Mouse (Mus musculus): ENCODE data around the gene Stip1.
"Not testable (repeated sequence)": the region's sequence is repeated elsewhere in the genome, so short reads cannot be mapped to it uniquely, and the experiment has no call there.

The Stip1 gene

GRCm38 (mm10) chr19:7013984-7014383, 25.8 kb downstream of the Stip1 start:
- no peak for DNase-seq

DNA sequence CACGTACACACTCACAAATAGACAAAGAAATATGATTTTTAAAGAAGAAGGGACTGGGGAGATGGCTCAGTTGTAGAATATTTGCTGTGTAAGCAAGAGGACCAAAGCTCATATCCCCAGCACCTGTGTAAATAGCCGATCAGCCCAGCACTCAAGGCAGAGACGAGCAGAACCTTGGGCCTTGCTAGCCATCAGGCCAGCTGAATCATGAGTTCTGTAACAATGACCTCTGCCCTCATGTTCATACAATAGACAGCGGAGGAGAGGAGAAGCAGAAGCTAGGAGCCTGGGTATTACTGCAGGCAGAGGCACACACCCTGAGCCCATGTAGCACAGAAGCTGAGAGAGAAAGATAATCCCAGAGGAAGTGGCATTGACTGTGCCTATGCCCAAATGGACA, 27.3 kb downstream of the Stip1 start:
- DNase-seq: no peak

- no peak for DNase-seq
Measured at GRCm38 (mm10) chr19:7006892-7007593, 32.7 kb downstream of the Stip1 start.

- peak in 1 of 2 experiments; percentile 19 for DNase-seq
Measured at GRCm38 (mm10) chr19:6999360-7000063, 40.3 kb downstream of the Stip1 start.

DNA sequence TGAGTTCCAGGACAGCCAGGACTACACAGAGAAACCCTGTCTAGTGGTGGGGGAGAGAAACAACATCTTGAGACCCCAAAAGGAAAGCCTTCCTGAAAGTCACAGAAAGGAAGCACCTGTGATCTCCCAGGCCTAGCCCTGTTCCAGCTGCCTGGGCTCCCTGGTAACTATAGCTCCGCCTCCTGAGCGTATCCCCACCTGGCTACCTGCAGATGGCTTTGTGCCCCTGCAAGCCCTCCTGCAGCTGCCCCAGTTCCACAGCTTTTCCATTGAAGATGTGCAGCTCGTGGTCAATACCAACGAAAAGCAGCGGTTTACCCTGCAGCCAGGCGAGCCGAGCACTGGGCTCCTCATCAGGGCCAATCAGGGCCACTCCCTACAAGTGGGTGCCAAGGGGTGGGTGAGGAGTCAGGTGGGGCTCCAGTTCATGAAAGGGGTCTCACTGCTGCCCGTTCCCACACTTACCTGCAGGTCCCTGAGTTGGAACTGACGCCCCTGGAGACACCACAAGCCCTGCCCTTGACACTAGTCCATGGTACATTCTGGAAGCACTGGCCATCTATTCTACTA, 42.0 kb downstream of the Stip1 start:
- peak in 1 of 2 experiments; percentile 54 for DNase-seq

DNA sequence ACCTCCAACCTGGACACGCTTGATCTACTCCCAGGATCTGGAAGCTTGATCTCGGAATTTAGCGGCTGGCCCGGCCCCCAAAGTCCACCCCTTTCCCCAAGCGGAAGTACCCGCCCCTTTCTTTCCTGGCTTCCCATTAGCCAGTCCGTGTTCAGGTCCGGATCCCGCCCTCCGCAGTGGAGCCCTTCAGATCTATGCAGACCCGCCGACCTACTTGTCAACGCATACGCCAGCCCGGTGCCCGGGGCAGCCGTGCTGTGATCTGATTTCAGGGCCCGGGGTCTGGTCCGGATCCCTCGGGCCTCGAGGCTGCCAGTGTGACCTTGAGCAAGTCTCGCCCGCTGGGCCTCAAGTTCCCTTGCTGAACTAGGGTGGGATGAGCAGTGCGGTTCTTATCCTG, 43.8 kb downstream of the Stip1 start, which contains the start of the genes Nudt22 and Trpt1:
Gene Nudt22, minus strand, starts transcription at position 112 of the 400 bp plus-strand sequence.
Gene Trpt1, plus strand, starts transcription at position 126 of the 400 bp plus-strand sequence.
- peak; percentile 61 to 73 for DNase-seq

DNA sequence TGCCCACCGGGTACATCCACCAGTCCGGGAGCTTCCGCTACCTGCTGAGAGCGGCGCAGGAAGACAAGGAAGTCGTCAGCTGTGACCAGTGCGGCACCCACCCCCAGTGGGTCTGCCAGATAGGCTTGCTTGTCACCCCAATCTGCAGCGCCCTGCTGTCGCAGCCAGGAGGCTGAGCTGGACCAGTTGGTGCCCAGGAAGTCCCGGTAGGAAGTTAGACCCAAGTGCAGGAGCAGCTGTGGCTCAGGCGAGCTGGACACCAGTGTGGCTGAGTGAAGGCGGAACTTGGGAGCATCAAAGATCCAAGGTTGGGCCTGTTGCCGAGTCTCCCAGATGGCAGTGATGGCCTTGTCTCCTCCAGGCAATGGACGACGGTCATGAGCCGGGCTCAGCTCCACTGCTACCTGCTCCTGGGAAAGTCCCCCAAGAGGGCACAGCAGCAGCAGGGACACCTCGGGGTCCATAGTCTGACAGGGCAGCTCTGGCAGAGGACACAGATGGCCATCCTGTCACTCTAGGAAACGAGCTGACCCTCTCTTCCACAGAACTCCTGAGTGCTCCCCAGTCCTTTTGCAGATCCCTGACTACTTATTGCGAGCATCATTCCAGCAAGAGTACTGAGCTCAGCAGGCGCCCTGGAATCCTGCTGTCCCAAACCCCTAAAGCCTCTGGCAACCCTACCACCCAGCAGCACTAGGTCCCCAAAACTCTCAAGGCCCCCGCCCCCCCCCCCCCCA, 44.3 kb downstream of the Stip1 start:
- DNase-seq: peak in 1 of 2 experiments; percentile 44

DNA sequence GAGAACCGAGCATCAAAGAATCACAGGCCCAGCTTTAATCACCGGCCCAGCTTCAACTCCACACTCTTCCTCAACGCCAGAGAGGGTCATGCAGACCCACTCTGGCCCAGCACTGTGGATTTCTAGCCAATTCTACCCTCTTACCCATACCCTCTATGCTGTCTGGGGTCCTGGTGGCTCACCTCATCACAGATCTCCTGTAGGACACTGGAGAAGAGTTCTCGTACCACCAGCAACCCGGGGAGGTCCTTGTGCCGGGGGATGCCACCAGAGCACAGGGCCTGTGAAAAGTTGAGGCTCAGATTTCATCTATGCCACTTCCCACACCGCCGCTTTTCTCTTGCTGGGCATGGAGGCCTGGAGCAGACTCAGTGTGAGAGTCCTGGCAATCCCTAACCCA, 45.3 kb downstream of the Stip1 start:
- DNase-seq: no peak

- no peak for DNase-seq
Measured at GRCm38 (mm10) chr19:6994002-6994401, 45.8 kb downstream of the Stip1 start.

GRCm38 (mm10) chr19:6993011-6993770, 46.6 kb downstream of the Stip1 start:
- peak in 1 of 2 experiments; percentile 33 for DNase-seq

- DNase-seq: peak; percentile 97 to 99
Measured at GRCm38 (mm10) chr19:6992011-6992858, 47.5 kb downstream of the Stip1 start, which contains the start of gene Dnajc4. Gene Dnajc4, minus strand, starts transcription at chr19:6992572.

- not testable (repeated sequence) for DNase-seq
Measured at GRCm38 (mm10) chr19:6991166-6991565, 48.6 kb downstream of the Stip1 start.

DNA sequence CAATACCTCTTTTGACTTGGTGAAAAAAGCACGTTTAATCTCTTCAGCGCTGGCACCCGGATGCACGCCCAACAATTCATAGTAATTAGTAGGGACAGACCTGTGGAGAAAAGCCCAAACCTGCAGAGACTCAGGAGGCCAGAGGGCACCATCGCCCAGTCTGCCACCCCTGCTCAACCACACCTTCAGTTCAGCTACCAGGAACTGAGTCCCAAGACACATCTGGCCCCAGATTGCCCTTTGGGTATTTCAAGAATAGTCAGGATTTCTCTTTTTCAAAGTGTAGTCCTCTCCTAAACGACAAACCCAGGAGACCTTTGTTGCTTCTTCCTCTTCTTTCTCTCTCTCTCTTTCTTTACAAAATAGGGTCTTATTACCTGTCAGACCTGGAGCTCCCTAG, 49.1 kb downstream of the Stip1 start:
- DNase-seq: no peak

DNA sequence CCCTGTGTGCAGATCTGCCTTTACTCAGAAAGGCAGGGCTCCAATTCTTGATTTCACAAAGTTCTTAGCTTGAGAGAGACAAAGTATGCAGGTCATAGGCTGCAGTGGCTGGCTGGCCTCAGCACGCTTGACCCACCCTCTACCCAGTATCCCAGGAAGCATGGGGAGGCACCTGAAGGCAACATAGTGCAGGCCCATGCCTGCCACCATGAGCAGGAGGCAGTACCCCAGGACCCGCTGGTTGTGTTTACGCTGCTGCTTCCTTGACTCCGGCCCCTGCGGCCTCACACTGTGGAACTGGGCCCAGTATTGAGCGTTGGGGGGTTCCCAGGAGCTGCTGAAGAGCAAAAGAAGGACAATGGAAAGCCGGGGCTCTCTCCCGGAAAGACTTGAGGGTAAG, 50.5 kb downstream of the Stip1 start:
- no peak for DNase-seq

DNA sequence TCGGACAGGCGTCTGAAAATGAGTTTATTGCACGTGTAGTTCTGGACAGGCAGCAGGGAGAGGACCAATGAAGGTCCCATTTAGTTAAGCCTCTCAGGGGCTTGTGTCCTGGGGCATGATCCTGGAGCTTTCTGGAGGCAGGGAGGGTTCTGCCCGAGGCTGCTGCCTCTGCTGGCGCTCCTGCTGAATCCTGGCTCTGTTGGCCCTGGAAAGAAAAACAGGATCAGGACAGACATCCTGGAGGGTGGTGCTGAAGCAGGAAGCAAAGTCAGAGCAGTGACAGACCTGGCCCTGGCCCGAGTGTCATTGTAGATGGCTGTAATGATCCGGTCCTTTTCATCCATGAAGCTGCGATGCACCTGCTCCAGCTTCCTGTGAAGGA, 51.9 kb downstream of the Stip1 start:
- no peak for DNase-seq

- peak; percentile 79 to 83 for DNase-seq
Measured at GRCm38 (mm10) chr19:6987061-6987903, 52.5 kb downstream of the Stip1 start, which contains the start of gene Vegfb. Gene Vegfb, minus strand, starts transcription at chr19:6987651.

GRCm38 (mm10) chr19:6985951-6986708, 53.6 kb downstream of the Stip1 start:
- no peak for DNase-seq

DNA sequence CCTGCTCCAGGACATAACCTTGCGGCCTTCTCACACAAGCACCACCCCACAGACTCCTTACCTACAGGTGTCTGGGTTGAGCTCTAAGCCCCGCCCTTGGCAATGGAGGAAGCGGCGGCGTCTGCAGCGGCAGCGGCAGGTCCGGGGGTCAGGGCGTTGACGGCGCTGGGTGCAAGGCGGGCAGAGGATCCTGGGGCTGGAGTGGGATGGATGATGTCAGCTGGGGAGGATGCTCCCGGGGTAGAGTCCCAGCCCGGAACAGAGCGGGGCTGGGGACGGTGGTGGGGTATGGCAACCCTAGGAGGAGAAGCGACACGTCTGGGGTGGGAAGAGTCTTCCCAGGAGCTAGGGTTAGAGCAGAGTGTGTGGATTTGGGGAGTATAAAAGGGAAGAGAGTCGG, 54.5 kb downstream of the Stip1 start:
- no peak for DNase-seq

DNA sequence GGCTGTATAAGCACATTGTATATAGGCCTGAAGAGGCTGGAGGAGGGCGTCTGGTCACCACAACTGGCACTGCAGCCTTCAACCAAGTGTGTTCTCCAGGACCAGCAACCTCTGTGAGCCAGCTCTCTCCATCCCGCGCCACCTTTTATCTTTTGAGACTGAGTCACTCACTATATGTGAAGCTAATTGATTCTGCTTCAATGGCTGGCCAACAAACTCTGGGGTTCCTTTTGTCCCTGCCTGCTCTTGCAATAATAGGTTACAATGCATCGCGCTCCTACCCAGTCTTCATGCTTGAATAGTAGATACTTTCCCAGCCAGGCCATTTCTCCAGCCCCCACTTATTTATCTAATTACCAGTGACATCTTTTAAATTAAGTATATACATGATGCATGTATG, 56.1 kb downstream of the Stip1 start:
- no peak for DNase-seq

Data from thymus, postnatal 36 days (tissue).